Mouse (Mus musculus): Measurements from ENCODE around the gene Utp6. TPM values are rescaled to one million over a fixed set of nuclear protein-coding genes. Genes with fewer than 3 reads are reported as not detected.
A peak's percentile ranks its signal among the peaks of the same experiment; 100 is the strongest.

Utp6 gene
- total and polyA plus RNA-seq, 2 experiments from 2014 or later = 21.0 to 24.7 TPM

DNA sequence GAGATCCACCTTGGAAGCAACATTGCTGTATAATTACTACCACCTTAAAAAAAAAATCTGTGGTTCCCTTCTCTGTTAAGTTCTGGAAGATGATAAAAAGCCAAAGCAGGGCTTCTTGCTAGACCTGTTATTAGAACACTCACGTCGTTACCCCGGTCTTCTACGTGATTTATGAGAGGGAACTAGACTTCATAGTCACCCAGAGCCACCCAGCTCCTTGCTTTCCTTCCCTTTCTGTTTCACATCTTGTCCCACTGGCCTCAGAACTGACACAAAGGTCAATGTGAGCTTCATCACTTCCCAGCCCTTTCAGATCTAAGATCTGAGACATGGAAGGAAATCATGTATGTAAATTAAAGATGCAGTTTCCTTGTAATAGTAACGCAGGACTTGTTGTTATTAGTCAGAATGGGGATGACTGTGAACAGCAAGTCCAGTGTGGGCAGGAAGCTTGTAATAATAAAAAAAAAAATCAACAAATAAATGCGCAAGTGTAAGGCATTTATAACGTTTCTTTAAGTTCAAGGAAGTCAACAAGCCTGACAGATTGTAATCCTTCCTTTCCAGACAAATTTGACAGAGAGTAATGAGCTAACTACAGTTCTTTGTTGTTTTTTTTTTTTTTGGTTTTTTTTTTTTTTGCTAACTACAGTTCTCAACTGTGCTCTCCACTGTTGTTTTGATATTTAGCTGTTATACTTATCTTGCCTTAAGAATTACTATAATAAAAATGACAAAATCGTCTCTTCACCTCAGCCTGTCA, 1.2 kb upstream of the Utp6 start:
- peaks cover 5% of the 10 kb centered on the region; the same call in 1 of the 2 replicates for H3K36me3 ChIP-seq (ENCODE audit: insufficient read depth, low read length)
- TF ChIP-seq CTCF (IDR thresholded peaks at IDR 0.05) = no peak
- no peak for ATAC-seq (ENCODE audit: low FRiP score)
- H3K27me3 ChIP-seq (ENCODE audit: insufficient read depth, low read length) = no peaks in the 10 kb centered on the region
- H3K4me3 ChIP-seq (ENCODE audit: low read depth, low read length) = peak overlapping the region; percentile 64; the same call in 1 of the 2 replicates
- DNase-seq (ENCODE audit: low spot score) = peak; percentile 3
- no peak overlapping the region for H3K9ac ChIP-seq (replicated peaks; ENCODE audit: low read length, poor library complexity, severe bottlenecking)
- peaks cover 6% of the 10 kb centered on the region; the same call in 1 of the 2 replicates for H3K4me1 ChIP-seq (ENCODE audit: insufficient read depth, low read length)
- H3K27ac ChIP-seq (ENCODE audit: low read depth, low read length) = no peak overlapping the region
- peak overlapping the region; percentile 70; the same call in 1 of the 2 replicates for H3K4me2 ChIP-seq (ENCODE audit: low read depth, low read length, poor library complexity, severe bottlenecking)
- no peaks in the 10 kb centered on the region for H3K9me3 ChIP-seq (ENCODE audit: low read length)
- WGBS = 71% methylated on average over 8 of the region's 8 CpGs

DNA sequence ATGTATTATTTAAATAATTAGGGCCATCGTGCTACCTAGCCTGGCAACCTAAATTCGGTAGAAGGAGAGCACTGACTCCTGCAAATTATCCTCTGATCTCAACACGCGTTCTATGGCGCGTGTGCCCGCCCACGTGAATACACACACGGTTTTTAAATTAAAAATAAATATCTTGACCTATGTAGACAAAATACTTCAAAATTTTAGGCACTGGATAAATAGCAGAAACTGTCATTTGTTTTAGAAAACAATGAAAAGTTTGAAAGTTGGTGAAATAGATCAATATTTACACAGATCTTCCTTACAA, 640 bp upstream of the Utp6 start:
- peaks cover 6% of the 10 kb centered on the region; the same call in 1 of the 2 replicates for H3K36me3 ChIP-seq (ENCODE audit: insufficient read depth, low read length)
- H3K4me2 ChIP-seq (ENCODE audit: low read depth, low read length, poor library complexity, severe bottlenecking) = peak overlapping the region; percentile 70
- no peak overlapping the region for H3K27ac ChIP-seq (ENCODE audit: low read depth, low read length)
- no peaks in the 10 kb centered on the region for H3K9me3 ChIP-seq (ENCODE audit: low read length)
- TF ChIP-seq CTCF (IDR thresholded peaks at IDR 0.05) = no peak
- DNase-seq (ENCODE audit: low spot score) (no peak), ATAC-seq (ENCODE audit: low FRiP score) (no peak)
- peak overlapping the region; percentile 64 for H3K4me3 ChIP-seq (ENCODE audit: low read depth, low read length)
- 4% methylated on average over 9 of the region's 9 CpGs for WGBS
- H3K27me3 ChIP-seq (ENCODE audit: insufficient read depth, low read length) = no peaks in the 10 kb centered on the region
- peak overlapping the region; percentile 24; the same call in 1 of the 2 replicates for H3K9ac ChIP-seq (replicated peaks; ENCODE audit: low read length, poor library complexity, severe bottlenecking)
- H3K4me1 ChIP-seq (ENCODE audit: insufficient read depth, low read length) = peaks cover 6% of the 10 kb centered on the region; the same call in 1 of the 2 replicates

DNA sequence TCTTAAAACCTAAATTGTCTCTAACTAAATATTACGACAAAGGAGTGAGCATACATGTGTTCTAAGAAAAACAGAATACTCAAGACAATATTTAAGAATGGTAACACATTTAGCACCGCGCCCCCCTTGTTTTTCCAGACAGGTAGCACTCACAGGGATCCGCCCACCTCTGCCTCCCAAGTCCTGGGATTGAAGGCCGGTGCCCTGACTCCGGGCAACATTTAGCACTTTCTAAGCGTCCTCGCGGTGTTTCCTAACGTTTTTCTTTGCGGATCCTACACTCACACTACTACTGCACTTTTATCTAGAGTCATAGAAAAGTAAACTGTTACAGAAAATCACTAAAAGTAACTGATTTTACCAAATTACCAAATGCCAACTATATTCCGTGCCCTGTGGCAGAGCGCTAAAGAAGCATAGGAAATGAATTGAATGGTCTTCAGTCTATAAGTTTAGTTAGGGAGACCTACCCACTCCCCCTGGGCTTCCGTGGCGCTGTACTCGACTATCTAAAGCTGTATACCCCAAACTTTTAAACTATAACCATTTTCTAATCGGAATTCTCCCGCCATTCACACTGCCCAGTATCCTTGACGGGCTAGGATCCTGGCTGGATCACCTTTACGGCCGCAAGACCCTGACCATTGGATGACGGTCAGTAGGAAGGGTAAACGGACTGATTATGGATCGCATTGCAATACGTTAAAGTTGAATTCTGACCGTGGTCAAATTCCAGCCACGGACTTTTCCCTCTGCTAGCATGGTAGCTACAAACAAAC, 655 bp downstream of the Utp6 start:
- H3K9me3 ChIP-seq (ENCODE audit: low read length) = no peaks in the 10 kb centered on the region
- peak overlapping the region; percentile 86 for H3K4me2 ChIP-seq (ENCODE audit: low read depth, low read length, poor library complexity, severe bottlenecking)
- peaks cover 6% of the 10 kb centered on the region; the same call in 1 of the 2 replicates for H3K4me1 ChIP-seq (ENCODE audit: insufficient read depth, low read length)
- H3K4me3 ChIP-seq (ENCODE audit: low read depth, low read length) = peak overlapping the region; percentile 64
- H3K27ac ChIP-seq (ENCODE audit: low read depth, low read length) = no peak overlapping the region
- peak; percentile 23; the same call in 1 of the 2 replicates for ATAC-seq (ENCODE audit: low FRiP score)
- H3K36me3 ChIP-seq (ENCODE audit: insufficient read depth, low read length) = peaks cover 9% of the 10 kb centered on the region; the same call in 1 of the 2 replicates
- no peak for TF ChIP-seq CTCF (IDR thresholded peaks at IDR 0.05)
- peak; percentile 2 for DNase-seq (ENCODE audit: low spot score)
- H3K9ac ChIP-seq (replicated peaks; ENCODE audit: low read length, poor library complexity, severe bottlenecking) = peak overlapping the region; percentile 20; the same call in 1 of the 2 replicates
- WGBS = 7% methylated on average over 27 of the region's 27 CpGs
- no peaks in the 10 kb centered on the region for H3K27me3 ChIP-seq (ENCODE audit: insufficient read depth, low read length)

DNA sequence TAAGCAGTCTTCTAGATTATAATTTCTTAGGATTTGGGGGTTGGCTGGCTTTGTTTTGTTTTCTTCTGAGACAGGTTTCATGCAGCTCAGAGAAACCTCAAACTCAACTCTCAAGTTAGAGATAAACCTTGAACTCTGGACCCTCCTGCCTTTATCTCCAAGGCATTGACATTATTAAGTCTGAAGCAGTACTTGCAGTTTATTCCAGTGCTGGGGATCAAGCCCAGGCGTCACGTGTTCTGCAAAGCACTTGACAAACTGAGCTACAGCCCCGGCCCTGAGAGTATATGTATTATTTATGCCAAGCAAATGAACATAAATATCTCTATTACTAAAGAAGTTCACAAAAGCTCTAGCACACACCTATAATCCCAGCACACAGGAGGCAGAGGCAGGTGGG, 14.9 kb downstream of the Utp6 start:
- no peak overlapping the region for H3K27ac ChIP-seq (ENCODE audit: low read depth, low read length)
- H3K36me3 ChIP-seq (ENCODE audit: insufficient read depth, low read length) = peaks cover 52% of the 10 kb centered on the region
- no peaks in the 10 kb centered on the region for H3K9me3 ChIP-seq (ENCODE audit: low read length)
- H3K4me1 ChIP-seq (ENCODE audit: insufficient read depth, low read length) = no peaks in the 10 kb centered on the region
- no peak overlapping the region for H3K4me2 ChIP-seq (ENCODE audit: low read depth, low read length, poor library complexity, severe bottlenecking)
- WGBS = 95% methylated on average over 3 of the region's 3 CpGs
- H3K4me3 ChIP-seq (ENCODE audit: low read depth, low read length) = no peak overlapping the region
- H3K9ac ChIP-seq (replicated peaks; ENCODE audit: low read length, poor library complexity, severe bottlenecking) = no peak overlapping the region
- DNase-seq (ENCODE audit: low spot score) (no peak), ATAC-seq (ENCODE audit: low FRiP score) (no peak)
- H3K27me3 ChIP-seq (ENCODE audit: insufficient read depth, low read length) = no peaks in the 10 kb centered on the region
- no peak for TF ChIP-seq CTCF (IDR thresholded peaks at IDR 0.05)

DNA sequence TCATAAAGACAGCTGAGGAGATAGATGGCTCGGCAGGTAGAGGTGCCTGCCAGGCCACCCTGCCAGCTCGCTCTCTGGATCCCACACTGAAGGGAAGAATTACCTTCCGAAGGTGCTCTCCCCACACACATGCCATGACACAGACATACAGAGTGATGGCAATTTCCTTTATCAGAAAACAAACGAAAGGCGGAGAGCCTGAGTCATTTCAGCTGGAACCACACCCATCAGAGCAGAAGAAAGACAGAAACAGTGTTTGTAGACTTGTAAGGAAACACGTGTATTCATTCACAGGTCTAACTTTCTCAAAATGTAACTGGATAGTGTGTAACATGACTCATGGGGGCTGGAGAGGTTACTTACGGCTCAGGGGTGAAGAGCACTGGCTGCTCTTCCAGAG, 18.6 kb downstream of the Utp6 start:
- 92% methylated on average over 7 of the region's 7 CpGs for WGBS
- ATAC-seq (ENCODE audit: low FRiP score) = no peak
- H3K4me1 ChIP-seq (ENCODE audit: insufficient read depth, low read length) = no peaks in the 10 kb centered on the region

DNA sequence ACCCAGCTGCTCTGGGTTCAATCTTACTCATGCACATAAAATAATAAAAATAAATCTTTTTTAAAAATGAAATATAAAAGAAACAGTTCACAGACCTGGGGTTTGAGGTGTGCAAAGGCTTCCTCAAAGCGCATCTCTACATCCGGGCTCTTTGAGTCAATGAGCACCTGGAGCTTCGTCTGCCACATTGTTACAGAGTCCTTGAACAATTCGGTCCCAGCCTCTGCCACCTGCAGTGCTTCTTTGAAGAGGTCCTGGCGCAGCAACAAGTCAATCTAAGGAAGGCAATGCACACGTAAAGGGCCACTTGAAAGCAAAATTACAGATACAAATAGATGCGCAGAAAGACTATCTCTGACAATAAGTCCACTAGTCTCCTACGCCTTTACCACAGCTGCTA, 19.1 kb downstream of the Utp6 start:
- 85% methylated on average over 8 of the region's 8 CpGs for WGBS
- ATAC-seq (ENCODE audit: low FRiP score) (no peak), DNase-seq (ENCODE audit: low spot score) (no peak)
- Histone ChIP-seq H3K4me3 (ENCODE audit: low read depth, low read length) (no peak overlapping the region), H3K36me3 (ENCODE audit: insufficient read depth, low read length) (peaks cover 39% of the 10 kb centered on the region), H3K4me2 (ENCODE audit: low read depth, low read length, poor library complexity, severe bottlenecking) (no peak overlapping the region), H3K27me3 (ENCODE audit: insufficient read depth, low read length) (no peaks in the 10 kb centered on the region), H3K27ac (ENCODE audit: low read depth, low read length) (no peak overlapping the region), H3K9me3 (ENCODE audit: low read length) (no peaks in the 10 kb centered on the region), H3K9ac (replicated peaks; ENCODE audit: low read length, poor library complexity, severe bottlenecking) (no peak overlapping the region), H3K4me1 (ENCODE audit: insufficient read depth, low read length) (no peaks in the 10 kb centered on the region)
- TF ChIP-seq CTCF (IDR thresholded peaks at IDR 0.05) = no peak

More for the DNA sequence above, 18.6 kb downstream of the Utp6 start:
- Histone ChIP-seq H3K4me2 (ENCODE audit: low read depth, low read length, poor library complexity, severe bottlenecking) (no peak overlapping the region), H3K27me3 (ENCODE audit: insufficient read depth, low read length) (no peaks in the 10 kb centered on the region), H3K4me3 (ENCODE audit: low read depth, low read length) (no peak overlapping the region), H3K36me3 (ENCODE audit: insufficient read depth, low read length) (peaks cover 40% of the 10 kb centered on the region), H3K27ac (ENCODE audit: low read depth, low read length) (no peak overlapping the region), H3K9me3 (ENCODE audit: low read length) (no peaks in the 10 kb centered on the region), H3K9ac (replicated peaks; ENCODE audit: low read length, poor library complexity, severe bottlenecking) (no peak overlapping the region)
- TF ChIP-seq CTCF (IDR thresholded peaks at IDR 0.05) = no peak
- no peak for DNase-seq (ENCODE audit: low spot score)
